Mouse (Mus musculus) heart, embryonic 11.5 days (tissue): ENCODE measurements at regions not wholly inside any gene's neighbourhood (a gene's known extent, or its start where the extent isn't known, plus 50 kb on each side); places are given as distances from the start of the nearest gene placed in this dataset.

Source experiments
- ATAC-seq: fragments of 200-750 bp; cut with Nextera tagmentation; replicated peaks from 2 replicates; pipeline ENCODE4 v1.8.0; 2017; ENCODE audit warnings: moderate library complexity; ENCODE audit not compliant: insufficient number of reproducible peaks, low FRiP score, low TSS enrichment
- H3K27ac ChIP-seq: fragments of 300-500 bp; sonication (generic); 2 replicates; pipeline ENCODE4 v1.5.1; 2014; ENCODE audit warnings: mild to moderate bottlenecking, low read depth, low read length
- H3K27me3 ChIP-seq: fragments of 300-500 bp; sonication (generic); 2 replicates; pipeline ENCODE4 v1.6.1; 2014; ENCODE audit warnings: mild to moderate bottlenecking, low read length, mixed read lengths; ENCODE audit not compliant: control insufficient read depth, insufficient read depth
- H3K36me3 ChIP-seq: fragments of 300-500 bp; sonication (generic); 2 replicates; pipeline ENCODE4 v1.6.1; 2014; ENCODE audit warnings: mild to moderate bottlenecking, low read length, moderate library complexity, mixed read lengths; ENCODE audit not compliant: control insufficient read depth, insufficient read depth
- H3K4me1 ChIP-seq: fragments of 300-500 bp; sonication (generic); 2 replicates; pipeline ENCODE4 v1.6.1; 2014; ENCODE audit warnings: low read length; ENCODE audit not compliant: control insufficient read depth, insufficient read depth
- H3K4me2 ChIP-seq: fragments of 300-500 bp; sonication (generic); 2 replicates; pipeline ENCODE4 v1.6.1; 2014; ENCODE audit warnings: mild to moderate bottlenecking, moderate library complexity
- H3K4me3 ChIP-seq: fragments of 300-500 bp; sonication (generic); 2 replicates; pipeline ENCODE4 v1.5.1; 2014; ENCODE audit warnings: low read depth, low read length
- H3K9ac ChIP-seq: fragments of 300-500 bp; sonication (generic); 2 replicates; pipeline ENCODE4 v1.6.1; 2014; ENCODE audit warnings: mild to moderate bottlenecking, low read depth, low read length, moderate library complexity
- H3K9me3 ChIP-seq: fragments of 300-500 bp; sonication (generic); replicated peaks from 2 replicates; pipeline ENCODE4 v1.6.1; 2016; ENCODE audit warnings: low read length; ENCODE audit not compliant: control insufficient read depth
- WGBS: fragments of 180-500 bp; shearing (Covaris S2); extraction: QIAGEN DNeasy Blood & Tissue Kit; methylation state at CpG from one replicate; pipeline ENCODE4 v1.1.7; 2014; ENCODE audit not compliant: insufficient replicate concordance; 5-methylcytosine and 5-hydroxymethylcytosine counted together

DNA sequence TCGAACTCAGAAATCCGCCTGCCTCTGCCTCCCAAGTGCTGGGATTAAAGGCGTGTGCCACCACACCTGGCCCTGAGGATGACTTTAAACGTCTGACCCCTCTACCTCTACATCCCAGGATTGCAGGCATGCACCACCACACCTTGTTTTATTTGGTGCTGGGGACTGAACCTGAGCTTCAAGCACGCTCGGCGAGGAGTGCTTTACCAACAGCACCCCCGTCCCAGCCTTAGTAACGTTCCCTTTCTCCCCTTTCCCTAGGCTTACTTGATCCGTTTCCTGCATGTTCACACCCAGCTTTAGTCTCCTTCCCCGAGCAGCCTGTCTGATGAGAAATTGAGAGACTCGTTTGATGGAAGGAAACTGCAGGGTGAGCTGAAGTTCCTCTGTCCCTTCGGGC lies 157.5 kb downstream of the Evx1 start:
- Histone ChIP-seq H3K4me1 (no peaks in the 10 kb centered on the region), H3K4me3 (no peak overlapping the region), H3K9ac (no peak overlapping the region), H3K27ac (no peak overlapping the region), H3K27me3 (no peaks in the 10 kb centered on the region), H3K4me2 (no peak overlapping the region), H3K9me3 (no peaks in the 10 kb centered on the region), H3K36me3 (no peaks in the 10 kb centered on the region)
- no peak for ATAC-seq
- 65% methylated on average over 12 of the region's 13 CpGs for WGBS

GRCm38 (mm10) chr6:52471384-52471957 lies 158.2 kb downstream of the Evx1 start:
- Histone ChIP-seq H3K27ac (no peak overlapping the region), H3K4me1 (no peaks in the 10 kb centered on the region), H3K27me3 (no peaks in the 10 kb centered on the region), H3K9ac (no peak overlapping the region), H3K36me3 (no peaks in the 10 kb centered on the region), H3K4me3 (no peak overlapping the region), H3K9me3 (no peaks in the 10 kb centered on the region), H3K4me2 (no peak overlapping the region)
- ATAC-seq, result no peak
- 67% methylated on average over 1 of the region's 1 CpGs for WGBS

GRCm38 (mm10) chr6:52472008-52472407 lies 158.7 kb downstream of the Evx1 start:
- H3K4me1 ChIP-seq, result no peaks in the 10 kb centered on the region
- no peak for ATAC-seq
- no peak overlapping the region for H3K4me2 ChIP-seq
- H3K9me3 ChIP-seq, result no peaks in the 10 kb centered on the region
- no peaks in the 10 kb centered on the region for H3K36me3 ChIP-seq
- H3K9ac ChIP-seq, result no peak overlapping the region
- H3K27me3 ChIP-seq, result no peaks in the 10 kb centered on the region
- no peak overlapping the region for H3K27ac ChIP-seq
- H3K4me3 ChIP-seq, result no peak overlapping the region
- WGBS, result 87% methylated on average over 4 of the region's 4 CpGs

DNA sequence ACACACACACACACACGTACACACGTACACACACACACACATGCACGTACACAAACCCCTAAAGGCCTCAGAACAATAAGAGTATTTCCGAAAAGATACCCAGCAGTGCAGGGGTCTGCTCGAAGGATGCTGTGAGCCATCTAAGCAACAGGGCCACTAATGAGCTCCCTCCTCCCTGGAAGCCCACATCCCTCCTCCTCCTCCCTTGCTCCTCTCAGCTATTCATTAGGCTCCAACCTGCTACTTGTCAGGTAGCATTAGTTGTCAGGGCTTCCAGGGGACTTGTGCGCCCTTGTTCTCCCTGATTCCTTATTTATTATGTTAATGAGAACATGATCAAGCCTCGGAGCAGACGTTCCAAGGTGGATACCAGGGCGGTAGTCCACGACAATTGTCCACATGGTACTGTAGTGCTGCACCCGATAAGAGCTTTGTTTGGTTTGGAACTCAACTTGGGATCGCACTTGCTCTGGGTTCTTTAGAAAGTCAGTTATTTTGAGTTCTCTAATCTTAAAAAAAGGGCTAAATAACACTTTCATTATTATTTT lies 159.8 kb downstream of the Evx1 start:
- Histone ChIP-seq H3K27ac (no peak overlapping the region), H3K9me3 (no peaks in the 10 kb centered on the region), H3K36me3 (no peaks in the 10 kb centered on the region), H3K4me1 (no peaks in the 10 kb centered on the region), H3K4me2 (no peak overlapping the region), H3K9ac (no peak overlapping the region), H3K27me3 (no peaks in the 10 kb centered on the region), H3K4me3 (no peak overlapping the region)
- WGBS, result 75% methylated on average over 12 of the region's 12 CpGs
- ATAC-seq, result no peak

GRCm38 (mm10) chr6:52473924-52474323 lies 160.6 kb downstream of the Evx1 start:
- no peak for ATAC-seq
- H3K4me3 ChIP-seq, result no peak overlapping the region
- H3K4me1 ChIP-seq, result 0 out of 2 replicates have a peak, but pooled peaks cover under 1% of the 10 kb centered on the region
- H3K4me2 ChIP-seq, result no peak overlapping the region
- 50% methylated on average over 11 of the region's 11 CpGs for WGBS
- H3K9ac ChIP-seq, result no peak overlapping the region
- no peak overlapping the region for H3K27ac ChIP-seq
- H3K9me3 ChIP-seq, result no peaks in the 10 kb centered on the region
- no peaks in the 10 kb centered on the region for H3K27me3 ChIP-seq
- H3K36me3 ChIP-seq, result no peaks in the 10 kb centered on the region

DNA sequence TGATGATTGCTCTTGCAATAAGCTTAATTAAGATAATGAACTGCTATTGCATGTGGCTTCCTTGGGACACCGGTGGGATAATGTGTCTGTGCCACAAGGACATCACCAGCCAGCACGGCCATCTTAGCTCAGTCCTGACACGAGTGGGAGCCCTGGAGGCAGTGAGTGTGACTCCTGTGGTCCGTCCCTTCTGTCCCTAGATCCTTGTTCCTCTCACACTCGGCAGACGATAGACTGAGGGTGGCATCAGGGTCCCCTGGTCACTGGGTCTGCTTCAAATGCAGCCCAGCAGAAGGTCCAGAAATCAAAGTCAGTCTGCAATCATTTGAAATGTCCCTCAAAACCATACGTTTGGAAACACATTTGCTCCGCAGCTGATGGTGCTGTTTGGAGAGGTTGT lies 162.4 kb downstream of the Evx1 start:
- H3K36me3 ChIP-seq, result no peaks in the 10 kb centered on the region
- H3K4me3 ChIP-seq, result no peak overlapping the region
- H3K4me1 ChIP-seq, result 0 out of 2 replicates have a peak, but pooled peaks cover 5% of the 10 kb centered on the region
- 84% methylated on average over 8 of the region's 8 CpGs for WGBS
- H3K9ac ChIP-seq, result no peak overlapping the region
- no peak for ATAC-seq
- H3K27ac ChIP-seq, result no peak overlapping the region
- no peak overlapping the region for H3K4me2 ChIP-seq
- no peaks in the 10 kb centered on the region for H3K27me3 ChIP-seq
- no peaks in the 10 kb centered on the region for H3K9me3 ChIP-seq

GRCm38 (mm10) chr6:52476907-52477306 lies 163.3 kb downstream of the Hibadh start:
- Histone ChIP-seq H3K4me3 (no peak overlapping the region), H3K9me3 (no peaks in the 10 kb centered on the region), H3K27ac (no peak overlapping the region), H3K4me2 (no peak overlapping the region), H3K36me3 (no peaks in the 10 kb centered on the region), H3K4me1 (0 out of 2 replicates have a peak, but pooled peaks cover 5% of the 10 kb centered on the region), H3K9ac (no peak overlapping the region), H3K27me3 (no peaks in the 10 kb centered on the region)
- no peak for ATAC-seq
- WGBS, result 43% methylated on average over 7 of the region's 7 CpGs

GRCm38 (mm10) chr6:52477380-52477779 lies 162.8 kb downstream of the Hibadh start:
- Histone ChIP-seq H3K9ac (no peak overlapping the region), H3K27me3 (no peaks in the 10 kb centered on the region), H3K27ac (no peak overlapping the region), H3K36me3 (no peaks in the 10 kb centered on the region), H3K4me2 (no peak overlapping the region), H3K4me3 (no peak overlapping the region), H3K9me3 (no peaks in the 10 kb centered on the region), H3K4me1 (0 out of 2 replicates have a peak, but pooled peaks cover 5% of the 10 kb centered on the region)
- 63% methylated on average over 7 of the region's 7 CpGs for WGBS
- no peak for ATAC-seq

GRCm38 (mm10) chr6:52478624-52479023 lies 161.6 kb downstream of the Hibadh start:
- H3K9ac ChIP-seq, result no peak overlapping the region
- no peak overlapping the region for H3K4me2 ChIP-seq
- no peak for ATAC-seq
- no peaks in the 10 kb centered on the region for H3K36me3 ChIP-seq
- no peak overlapping the region for H3K4me3 ChIP-seq
- 0 out of 2 replicates have a peak, but pooled peaks cover 5% of the 10 kb centered on the region for H3K4me1 ChIP-seq
- no peak overlapping the region for H3K27ac ChIP-seq
- H3K9me3 ChIP-seq, result no peaks in the 10 kb centered on the region
- WGBS, result 82% methylated on average over 2 of the region's 2 CpGs
- H3K27me3 ChIP-seq, result no peaks in the 10 kb centered on the region
